Mouse (Mus musculus) cerebellum, adult 9-10 months (tissue): Measurements from ENCODE around the gene Plcg2.

ENCODE experiments used
- DNase-seq: peaks from one replicate; pipeline ENCODE4 v3.0.0; 2022

The Plcg2 gene

GRCm38 (mm10) chr8:117550529-117550928 lies 52.4 kb downstream of the Plcg2 start:
- no peak for DNase-seq

DNA sequence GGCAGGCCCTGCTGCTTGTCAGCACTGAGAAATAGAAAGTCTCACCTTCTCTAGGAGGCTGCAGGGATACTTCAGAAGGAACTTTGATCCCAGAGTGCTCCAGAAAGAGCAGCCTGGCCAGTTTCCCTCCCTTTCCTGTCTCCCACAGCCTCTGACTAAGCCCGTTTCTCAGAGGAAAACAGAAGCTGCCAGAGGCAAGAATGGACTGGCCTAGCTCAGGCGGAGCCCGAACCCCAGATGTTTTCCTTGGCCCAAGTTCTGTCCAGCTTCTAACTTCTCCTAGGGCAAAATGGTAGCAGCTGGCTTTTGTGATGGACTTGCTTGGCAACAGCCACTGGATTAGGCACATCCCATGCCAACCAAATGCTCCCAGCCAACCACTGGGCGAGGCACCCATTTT lies 62.9 kb downstream of the Plcg2 start:
- no peak for DNase-seq

DNA sequence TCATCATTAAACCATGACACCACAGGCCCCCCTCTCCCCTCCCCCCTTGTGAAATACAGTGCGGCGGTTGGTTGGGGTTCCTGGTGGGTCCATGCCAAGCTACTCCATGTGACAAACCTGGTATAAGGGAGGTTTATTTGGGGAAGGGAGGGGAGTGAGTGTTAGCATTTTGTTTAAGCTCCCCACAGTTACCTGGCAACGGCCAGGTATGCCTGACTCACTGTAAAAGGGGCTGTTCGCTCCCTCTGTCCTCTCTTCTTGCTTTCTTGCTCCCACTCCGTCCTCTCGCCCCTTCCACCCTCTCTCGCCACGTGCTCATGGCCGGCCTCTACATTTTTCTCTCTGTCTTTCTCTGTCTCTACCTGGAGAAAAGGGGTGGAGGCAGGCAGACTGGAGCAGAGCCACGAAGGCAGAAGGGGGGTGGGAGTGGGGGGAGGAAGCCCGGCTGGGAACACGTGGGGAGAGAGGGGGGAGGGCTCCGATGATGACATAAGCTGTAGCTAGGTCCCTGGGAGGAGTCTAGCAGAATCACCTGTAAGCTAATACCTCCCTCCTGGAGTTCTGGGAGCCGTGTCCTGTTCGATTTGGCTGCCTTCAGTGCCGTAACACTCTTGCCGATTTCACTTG lies 63.8 kb downstream of the Plcg2 start:
- no peak for DNase-seq

GRCm38 (mm10) chr8:117562445-117563014 lies 64.4 kb downstream of the Plcg2 start:
- no peak for DNase-seq

DNA sequence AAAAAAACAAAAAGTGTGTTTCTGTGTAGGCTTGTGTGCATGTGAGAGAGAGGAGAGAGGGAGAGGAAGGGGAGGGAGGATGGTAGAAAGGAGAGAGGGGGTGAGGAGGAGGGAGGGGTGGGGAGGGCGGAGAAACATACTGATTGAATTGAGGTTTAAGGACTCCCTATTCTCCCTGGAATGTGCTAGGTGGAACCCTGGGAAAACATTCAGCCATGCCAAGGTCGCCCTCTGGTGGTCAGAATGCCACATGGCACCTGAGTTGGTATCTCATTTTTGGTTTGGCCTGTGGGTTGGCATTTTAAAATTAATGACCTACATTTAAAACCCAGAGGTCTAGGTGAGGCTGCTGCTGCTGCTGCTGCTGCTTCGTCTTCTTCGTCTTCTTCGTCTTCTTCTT lies 71.3 kb downstream of the Plcg2 start:
- peak; percentile 66 for DNase-seq

DNA sequence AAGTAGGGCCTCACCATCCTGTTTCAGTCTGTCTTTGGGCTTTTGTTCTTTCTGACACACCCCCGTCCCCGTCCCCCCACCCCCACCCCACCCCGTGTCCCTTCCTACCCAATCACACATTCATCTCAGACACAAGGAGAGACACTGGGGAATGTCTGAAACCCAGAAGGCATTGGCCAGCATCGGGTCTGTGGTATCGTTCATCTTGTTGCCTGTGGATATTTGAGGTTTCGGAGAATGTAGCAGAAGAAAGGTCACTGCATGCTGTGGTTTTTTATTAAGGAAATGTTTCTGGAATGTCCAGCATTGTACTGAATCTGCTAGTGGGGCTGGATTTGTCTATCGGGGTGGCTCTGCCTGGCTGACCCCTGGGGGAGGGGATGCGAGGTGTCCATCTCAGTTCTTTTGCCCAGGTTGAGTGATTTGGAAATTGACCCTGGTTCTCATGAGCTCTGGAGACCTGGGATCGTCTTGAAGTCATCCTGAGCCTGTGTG lies 78.2 kb downstream of the Plcg2 start:
- DNase-seq = no peak

GRCm38 (mm10) chr8:117577059-117577458 lies 79.0 kb downstream of the Plcg2 start:
- DNase-seq = no peak

DNA sequence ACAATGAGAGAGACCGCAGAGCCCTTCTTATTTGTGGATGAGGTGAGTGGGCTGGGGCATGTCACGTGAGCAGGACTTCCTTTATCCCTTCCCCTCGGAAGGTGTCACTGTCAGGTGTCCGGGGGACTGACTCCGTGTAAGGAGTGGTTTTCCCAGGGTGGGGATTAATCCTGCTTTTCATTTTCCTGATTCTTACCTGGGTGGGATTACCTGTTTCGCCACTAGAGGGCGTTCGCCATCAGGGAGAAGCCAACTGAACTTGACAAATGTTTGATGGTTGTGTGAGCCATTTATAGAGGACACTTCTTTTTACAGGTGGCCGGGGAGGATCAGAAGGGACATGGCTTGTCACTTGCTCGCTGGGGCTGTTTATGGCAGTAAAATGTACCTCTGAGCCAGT lies 79.8 kb downstream of the Plcg2 start:
- DNase-seq = no peak

DNA sequence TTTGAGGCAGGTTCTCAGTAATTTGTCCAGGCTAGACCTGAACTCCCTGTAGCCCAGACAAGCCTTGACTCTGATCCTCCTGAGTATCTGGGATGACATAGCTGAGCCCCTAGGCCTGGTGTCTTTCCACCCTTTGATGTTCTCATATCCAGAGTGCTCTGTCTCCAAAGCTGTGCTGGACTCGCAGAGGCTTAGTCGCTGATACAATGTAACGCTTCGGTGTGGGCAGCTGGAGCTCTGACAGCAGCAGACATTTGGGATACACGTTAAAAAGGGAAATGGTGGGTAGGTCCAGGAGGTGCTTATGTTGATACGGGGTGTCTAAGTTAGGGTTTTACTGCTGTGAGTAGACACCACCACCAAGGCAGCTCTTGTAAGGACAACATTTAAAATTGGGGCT lies 80.8 kb downstream of the Plcg2 start:
- DNase-seq = no peak

GRCm38 (mm10) chr8:117593862-117594261 lies 95.8 kb downstream of the Plcg2 start:
- no peak for DNase-seq

- DNase-seq = no peak
Measured at GRCm38 (mm10) chr8:117595001-117595400, 96.9 kb downstream of the Plcg2 start.

GRCm38 (mm10) chr8:117596777-117597176 lies 98.7 kb downstream of the Plcg2 start:
- DNase-seq = no peak

DNA sequence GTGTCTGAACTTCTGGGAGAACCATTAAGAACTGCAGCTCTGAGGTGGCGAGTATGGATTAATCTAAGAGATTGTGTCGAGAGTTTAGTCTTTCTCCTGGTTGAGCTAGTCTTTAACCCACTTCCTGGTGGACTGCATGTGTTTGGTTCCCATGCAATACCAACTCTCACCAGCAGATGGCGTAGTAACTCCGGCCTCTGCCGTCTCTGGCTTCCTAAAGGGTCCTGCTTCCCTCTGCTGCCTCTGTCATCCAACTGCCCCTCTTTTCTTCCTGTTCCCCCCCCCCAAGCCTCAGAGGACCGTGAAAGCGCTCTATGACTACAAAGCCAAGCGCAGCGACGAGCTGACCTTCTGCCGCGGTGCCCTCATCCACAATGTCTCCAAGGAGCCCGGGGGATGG lies 102.7 kb downstream of the Plcg2 start:
- DNase-seq = no peak

DNA sequence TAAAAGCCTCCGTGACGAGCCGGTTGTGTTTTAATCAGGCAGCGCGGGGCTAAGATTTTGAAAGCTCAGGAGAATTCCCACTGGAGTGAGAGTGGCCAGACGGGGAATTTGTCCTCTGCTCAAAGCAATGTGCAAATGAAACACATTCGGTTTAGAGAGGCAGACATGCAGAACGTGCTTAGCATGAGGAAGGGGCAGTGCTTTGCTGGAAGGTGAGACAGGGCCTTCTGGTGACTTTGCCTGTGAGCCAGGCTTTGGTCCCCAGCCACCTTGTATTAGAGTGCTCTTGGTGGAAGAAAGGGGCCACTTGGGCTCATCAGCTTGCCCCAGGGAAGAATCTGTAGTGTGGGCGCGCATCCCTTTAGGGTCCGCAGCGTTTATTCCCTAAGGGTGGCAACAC lies 106.0 kb downstream of the Plcg2 start:
- DNase-seq = no peak

- DNase-seq = peak; percentile 79
Measured at GRCm38 (mm10) chr8:117604671-117605070, 106.6 kb downstream of the Plcg2 start.

GRCm38 (mm10) chr8:117605201-117605600 lies 107.1 kb downstream of the Plcg2 start:
- DNase-seq = peak; percentile 71

- DNase-seq = no peak
Measured at GRCm38 (mm10) chr8:117610506-117610905, 112.4 kb downstream of the Plcg2 start.

GRCm38 (mm10) chr8:117612861-117613260 lies 114.8 kb downstream of the Plcg2 start:
- DNase-seq = no peak

DNA sequence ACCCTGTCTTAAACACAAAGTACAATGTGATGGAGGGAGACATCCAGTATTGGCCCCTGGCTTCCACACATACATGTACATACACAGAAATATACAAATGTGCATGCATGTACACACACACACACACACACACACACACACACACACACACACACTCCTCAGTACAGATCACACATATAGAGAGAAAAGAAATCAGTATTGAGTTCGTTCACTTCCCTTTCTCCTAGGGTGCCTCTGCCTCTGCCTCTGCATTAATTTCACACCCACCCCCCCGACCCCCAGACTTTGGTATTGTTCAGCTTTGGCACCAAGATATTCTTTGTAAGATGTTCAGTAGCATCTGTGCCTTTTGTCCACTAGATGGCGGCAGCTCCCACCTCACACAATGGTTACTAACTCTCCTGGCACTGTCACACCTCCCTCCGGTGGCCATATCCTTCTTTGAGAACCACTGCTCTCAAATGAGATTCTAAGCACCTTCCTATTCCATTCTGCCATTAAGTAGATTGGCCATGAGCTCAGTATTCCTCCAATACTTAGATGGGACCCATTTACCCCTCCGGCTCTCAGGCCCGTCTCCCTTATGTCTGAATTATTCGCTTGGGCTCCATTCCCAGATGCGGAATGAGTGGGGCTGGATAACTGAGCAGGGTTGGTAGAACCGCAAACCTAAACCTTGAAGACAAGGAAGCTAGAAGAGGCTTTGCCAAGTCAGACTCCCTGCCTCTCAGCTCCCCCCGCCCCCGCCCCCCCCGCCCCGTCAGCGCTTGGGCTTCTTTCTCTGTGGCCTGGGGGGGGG lies 128.1 kb downstream of the Plcg2 start:
- peak; percentile 65 for DNase-seq

- no peak for DNase-seq
Measured at GRCm38 (mm10) chr8:117627096-117627495, 129.0 kb downstream of the Plcg2 start.

- no peak for DNase-seq
Measured at GRCm38 (mm10) chr8:117632532-117632931, 134.4 kb downstream of the Plcg2 start.

DNA sequence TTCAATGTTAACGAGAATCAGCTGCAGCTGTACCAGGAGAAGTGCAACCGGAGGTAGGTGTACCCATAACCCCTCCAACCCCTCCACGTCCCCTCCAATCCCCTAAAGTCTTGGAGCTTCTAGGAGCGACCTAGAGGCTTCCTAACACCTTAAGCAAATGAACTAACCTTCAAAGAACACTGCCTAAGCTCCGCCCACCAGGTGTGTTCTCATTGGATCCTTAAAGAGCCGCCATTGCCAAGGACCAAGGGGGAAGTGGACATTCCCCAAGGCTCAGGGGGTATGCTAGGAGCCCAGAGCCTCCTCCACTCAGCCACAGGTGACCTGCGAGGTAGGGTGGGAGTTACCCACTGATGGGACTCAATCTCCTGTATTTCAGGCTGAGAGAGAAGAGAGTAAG lies 136.3 kb downstream of the Plcg2 start:
- DNase-seq = no peak

DNA sequence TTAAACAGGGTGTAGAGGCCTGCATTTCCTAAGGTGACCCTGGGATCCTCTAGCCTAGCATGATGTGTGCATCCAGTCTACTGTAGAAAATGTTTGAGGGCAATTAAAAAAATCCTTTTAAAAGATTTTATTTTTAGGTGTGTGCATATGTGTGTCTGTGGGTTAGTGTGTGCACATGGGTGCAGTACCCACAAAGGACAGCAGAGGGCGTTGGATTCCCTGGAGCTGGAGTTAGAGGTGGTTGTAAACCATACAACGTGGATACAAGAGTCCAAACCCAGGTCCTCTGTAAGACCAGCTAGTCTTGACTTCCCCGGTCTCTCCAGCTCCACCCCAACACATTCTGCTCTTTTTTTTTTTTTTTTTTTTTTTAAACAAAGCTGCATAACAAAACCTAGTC lies 139.4 kb downstream of the Plcg2 start:
- no peak for DNase-seq

GRCm38 (mm10) chr8:117639631-117640030 lies 141.5 kb downstream of the Plcg2 start:
- DNase-seq = no peak
